Mouse (Mus musculus) skeletal muscle tissue, adult 2 months (tissue): ENCODE results near the gene Ing3.
A peak's percentile ranks its signal among the peaks of the same experiment; 100 is the strongest.

Experiments used
- DNase-seq: peaks from one replicate; pipeline ENCODE4 v3.0.0-alpha.2; 2012; ENCODE audit warnings: low read depth, low spot score

Gene Ing3

DNA sequence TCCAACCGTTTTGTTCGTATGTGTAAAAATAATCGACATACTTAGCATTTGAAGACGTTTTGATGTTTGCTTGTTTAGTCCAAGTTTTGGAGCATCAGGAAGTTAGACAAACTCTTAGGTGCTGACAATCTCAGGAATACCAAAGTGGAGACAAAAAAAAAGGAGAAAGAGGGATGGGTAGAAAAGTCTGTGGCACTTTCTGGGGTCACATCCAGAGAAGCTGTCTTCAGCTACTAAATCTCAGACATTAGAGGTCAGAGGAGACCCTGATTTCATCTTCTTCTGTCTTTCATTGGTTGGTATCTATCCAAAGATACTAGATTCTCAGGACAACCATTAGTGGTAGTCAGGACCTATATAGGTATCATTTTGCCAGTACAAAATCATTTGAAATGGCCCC is 41.8 kb downstream of the Ing3 start:
- no peak for DNase-seq

DNA sequence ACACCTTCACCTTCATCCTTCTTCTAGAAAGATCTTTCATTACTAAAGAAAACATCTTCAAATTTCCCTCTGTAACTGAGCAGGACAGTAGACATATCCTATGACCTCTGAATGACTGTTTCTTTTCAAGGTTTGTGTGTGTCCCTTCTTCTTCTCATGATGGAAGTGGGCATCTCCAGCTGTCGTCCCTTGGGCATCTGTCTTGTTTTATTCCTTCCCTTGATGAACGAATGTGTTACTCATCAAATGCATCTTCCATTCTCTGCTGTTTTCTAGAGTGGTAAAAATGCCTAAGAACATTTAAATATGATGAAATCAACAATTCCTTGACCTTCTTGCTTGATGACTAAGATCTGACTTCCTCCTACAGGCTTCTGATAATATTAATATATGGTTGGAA is 43.7 kb downstream of the Ing3 start:
- DNase-seq = no peak

DNA sequence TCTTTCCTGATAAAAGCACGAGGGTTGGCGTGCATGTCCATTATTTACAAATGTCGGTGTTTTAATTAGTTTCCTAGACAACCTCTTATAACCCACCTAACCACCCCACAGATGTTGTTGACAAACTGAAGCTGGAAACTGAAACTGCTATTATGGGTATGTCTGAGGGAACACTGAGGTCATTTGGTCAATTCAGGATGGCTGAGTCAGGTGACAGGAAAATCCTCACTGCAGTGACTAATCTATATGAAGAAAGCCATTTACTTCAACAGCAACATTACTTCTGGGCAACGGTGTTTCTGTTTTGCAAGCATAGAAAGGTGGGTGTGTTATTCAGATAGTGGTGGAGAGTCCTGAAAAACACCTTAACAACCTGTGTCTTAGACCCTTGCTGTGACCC is 48.8 kb downstream of the Ing3 start:
- DNase-seq = no peak

DNA sequence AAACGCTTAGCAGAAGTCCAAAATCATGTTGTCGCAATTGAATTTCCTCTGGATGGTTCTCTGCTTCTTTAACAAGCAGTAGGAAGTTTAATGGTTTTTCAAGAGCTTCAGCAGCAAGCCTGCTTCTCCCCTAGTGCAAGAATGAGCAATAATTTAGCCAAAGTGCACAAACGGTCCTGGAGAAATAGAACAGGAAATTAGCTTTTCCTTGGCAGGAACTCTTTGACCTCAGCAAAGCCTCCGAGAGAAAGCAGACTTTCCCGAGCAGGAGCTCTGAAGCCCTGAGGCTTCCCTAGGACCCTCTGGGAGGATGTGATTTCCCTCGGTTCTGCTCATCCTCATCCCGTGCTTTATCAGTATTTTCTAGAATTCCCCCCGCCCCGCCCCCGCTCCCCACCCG is 49.7 kb downstream of the Ing3 start:
- DNase-seq = peak; percentile 70

DNA sequence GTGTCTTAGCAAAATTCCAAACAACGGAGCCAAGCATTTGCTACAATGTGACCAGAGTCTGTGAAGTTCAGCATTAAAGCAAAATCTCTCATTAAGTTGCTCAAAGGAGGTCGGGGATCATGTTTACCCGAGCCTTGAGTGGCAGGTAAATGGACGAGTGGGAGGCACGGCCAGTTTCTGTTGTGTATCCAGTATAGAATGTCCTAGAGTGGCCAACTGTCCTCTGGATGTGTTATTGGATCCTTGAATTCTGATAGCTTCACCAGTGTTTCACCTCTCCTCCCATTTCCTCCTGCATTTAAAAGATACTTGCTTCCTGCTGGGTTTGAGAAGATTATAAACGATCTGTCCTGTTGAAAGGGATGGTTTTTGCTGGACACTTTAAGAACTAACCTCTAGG is 50.7 kb downstream of the Ing3 start:
- DNase-seq = peak; percentile 62

DNA sequence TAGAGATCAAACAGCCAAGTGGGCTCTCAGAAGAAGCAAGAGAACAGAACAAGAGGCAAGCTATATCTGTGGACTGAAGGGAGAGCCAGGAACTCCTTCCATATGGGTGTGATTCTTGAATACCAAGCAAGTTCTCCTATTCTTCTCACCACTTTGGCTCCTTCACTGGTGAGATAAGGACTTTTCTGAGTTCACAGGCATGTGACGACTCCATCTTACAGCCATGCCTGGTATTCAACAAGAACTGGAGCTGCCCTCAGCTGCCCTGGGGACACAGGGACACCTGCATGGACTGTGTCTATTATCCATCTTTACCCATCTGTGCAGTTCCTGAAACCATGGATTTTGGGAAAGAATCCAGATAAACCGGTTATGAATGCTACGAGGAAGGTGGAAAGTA is 51.5 kb downstream of the Ing3 start:
- DNase-seq = no peak

DNA sequence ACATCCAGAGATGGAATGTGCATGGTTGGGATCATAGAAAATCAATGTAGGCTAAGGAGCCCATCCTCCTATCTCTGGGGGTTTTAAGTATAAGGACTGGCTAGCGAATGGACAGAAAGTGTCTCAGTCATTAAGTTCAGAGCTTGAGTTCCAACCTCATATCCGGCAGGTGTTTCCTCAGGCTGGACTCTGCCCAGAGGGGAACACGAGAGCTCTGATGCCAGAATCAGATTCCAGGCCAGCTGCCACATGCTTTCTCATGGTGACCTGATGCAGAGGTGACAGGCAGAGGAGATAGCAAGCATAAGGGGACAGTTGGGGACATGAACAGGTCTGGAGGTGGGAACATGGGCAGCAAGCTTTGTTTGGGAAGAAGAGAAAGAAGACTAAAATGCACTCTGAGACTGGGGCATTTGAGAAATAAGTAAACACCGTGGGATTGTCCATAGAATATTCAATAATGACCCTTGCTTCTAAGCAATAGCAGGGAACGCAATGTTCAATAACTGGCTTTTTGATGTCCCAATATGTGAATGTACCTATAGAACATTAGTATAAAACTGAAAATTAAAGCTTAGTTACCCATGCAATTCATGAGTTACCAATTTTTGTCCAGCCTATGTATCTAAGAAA is 52.0 kb downstream of the Ing3 start:
- DNase-seq = peak; percentile 90

DNA sequence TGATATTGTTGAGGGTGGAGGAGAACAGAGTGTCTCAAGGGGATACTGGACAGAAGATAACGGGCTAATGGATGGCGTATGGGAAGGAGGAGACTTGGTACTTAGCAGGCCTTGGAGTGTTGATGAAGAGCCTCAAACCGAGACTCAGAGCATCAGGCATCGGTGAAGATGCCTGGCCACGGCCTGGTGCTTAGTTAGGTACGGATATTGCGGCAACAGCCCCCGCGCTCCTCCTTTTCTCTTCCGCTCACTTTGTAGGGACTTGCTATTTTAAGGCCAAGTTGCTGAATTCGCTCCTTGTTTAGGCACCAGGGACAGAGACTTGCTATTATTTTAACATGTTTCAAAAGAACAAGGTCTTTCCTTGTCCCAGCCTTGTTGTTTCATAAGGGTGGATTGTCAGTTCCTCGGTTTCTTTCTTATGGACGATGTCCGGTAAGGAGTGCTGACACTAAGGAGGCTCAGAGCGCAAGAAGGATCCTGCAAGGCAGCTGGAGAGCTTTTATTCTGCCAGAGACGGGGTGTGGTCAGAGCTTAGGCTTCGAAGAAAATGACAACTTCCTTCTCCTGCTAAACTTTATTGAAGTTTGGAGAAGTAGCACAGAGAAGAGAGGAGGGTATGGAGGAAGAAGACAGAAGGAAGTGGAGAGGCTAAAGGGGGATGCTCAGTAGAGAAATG is 53.3 kb downstream of the Ing3 start:
- peak; percentile 53 for DNase-seq

DNA sequence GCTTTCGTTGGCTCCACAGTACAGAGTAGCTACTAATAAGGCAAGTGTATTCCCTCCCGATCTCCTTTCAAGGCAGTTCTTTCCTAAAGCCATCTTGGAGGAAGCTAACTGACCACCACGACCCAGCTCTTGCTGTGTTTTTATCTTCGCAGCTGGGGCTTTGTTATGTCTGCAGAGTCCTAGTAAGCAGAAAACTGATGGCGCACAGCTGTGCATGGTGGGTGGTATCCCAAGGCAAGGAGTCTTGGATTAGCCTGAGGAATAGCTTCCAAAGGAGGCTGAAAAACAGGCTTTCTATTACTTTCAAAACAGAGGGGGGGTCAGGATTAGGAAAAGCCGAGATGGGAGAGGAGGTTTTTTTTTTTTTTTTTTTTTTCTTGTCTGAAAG is 53.8 kb downstream of the Ing3 start:
- peak; percentile 58 for DNase-seq

DNA sequence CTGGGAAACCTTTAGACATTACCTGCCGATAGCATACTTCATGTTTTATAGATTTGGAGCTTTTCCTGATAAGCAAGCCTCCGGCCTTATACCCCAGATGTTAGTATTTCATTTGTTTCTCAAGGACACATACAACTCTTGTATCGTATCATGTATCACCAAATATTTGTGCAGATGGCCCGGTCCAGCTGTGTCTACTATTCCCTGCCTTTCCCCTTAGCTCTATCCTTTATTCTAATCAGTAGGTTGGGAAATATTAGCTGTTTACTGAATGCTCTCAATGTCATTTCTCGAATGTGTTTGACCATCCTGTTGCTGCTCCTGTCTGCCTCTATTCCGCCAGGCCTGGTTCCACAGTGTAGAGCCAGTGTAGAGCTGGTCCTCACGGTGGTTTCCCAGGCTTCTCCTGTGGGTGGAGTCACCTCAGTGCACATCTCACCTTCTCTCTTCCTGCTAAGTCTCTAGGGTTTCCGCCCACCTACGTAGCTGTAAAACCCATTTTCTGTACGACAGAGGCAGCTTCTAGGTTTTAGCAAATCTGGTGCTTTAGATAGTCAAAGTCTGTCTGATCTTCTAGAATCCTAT is 54.7 kb downstream of the Ing3 start:
- DNase-seq = no peak

DNA sequence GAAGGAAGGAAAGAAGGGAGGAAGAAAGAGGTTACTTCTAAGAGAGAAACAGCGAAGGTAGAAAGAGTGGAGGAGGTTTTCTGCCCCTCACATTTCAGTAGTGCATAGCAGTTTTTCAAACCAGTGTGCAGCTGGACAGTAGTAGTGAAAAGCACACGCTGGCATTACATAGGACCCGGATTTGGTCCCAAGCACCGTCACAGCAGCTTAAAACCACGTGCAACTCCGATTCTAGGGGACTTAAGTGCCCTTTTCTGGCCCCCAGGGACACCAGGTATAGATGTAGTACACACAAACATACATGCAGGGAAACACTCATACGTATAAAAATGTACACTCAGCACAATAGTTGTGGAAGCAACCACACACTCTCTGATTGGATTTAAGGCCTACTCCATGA is 59.0 kb downstream of the Ing3 start:
- DNase-seq = no peak

DNA sequence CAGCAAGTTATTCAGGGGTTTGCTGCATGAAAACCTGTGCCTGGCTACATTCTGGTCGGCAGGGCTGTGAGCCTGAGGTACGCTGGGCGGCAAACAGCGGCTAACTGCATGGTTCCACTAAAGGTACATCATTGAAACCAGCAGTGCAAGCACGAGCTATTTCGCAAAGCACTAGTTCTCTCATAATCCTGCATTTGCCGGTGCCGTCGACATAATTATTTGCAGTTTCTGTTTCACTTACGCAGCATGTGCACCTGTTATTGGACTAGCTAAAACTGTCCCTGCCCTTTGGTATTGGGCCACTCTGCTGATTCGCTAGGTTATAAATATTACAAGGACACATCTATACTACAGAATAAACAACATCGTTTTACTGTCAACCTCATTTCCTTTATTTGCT is 60.9 kb downstream of the Ing3 start:
- DNase-seq = peak; percentile 78

DNA sequence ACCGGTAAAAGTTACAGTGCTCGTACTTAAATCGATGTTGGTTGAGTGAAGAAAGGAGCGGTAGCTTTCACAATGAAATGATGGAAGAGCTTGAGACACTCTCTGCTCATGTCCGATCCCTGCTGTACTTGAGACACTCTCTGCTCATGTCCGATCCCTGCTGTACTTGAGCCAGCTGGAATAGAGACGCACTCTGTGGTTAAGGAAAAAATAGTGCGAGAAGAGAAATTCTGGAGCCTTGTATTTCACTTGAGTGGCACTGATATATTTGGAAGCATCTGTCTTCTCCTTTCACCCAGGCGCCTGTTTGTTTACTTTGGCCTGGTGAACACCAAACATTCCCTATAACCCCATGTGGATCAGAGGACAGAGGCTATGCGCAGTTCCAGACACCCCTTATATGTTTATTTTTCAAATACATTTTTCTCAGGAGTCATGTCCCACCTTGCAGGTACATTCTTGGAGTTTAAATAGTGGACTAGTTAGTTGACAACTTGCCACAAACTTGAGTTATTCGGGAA is 61.5 kb downstream of the Ing3 start:
- DNase-seq = peak; percentile 87

DNA sequence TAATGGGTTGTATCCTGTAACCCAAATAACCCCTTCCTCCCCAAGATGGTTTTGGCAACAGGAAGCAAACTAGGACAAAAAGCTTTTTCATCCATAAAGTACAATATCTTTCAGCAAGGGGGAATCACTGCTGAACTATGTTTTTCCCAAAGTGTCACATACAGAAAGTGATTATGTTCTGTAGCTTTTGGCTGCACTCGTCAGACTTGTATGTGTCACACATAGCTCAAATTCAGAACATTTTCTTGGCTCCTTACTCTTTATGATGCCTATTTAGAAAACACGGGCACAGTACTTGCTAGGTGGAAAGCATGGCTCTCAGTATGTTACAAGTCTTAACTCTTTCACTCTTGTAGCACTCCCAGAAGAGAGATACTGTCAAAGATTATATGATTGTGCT is 62.2 kb downstream of the Ing3 start:
- DNase-seq = no peak

DNA sequence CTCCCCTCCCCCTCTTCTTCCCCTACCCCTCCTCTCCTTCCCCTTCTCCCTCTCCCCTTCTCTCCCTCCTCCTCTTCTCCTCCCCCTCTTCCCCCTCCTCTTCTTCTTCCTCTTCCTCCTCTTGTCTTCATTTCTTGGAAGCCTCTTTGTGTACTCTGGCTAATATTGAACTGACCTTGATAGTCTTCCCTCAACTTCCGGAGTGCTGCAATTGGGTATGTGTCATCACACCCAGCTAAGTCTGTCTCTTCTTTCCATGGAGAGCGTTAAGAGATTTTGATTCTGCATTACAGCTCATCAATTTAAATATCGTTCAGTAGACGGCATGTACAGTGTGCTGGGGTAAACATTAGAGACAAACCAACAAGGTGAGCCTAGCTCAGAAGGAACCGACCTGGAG is 62.7 kb downstream of the Ing3 start:
- no peak for DNase-seq

DNA sequence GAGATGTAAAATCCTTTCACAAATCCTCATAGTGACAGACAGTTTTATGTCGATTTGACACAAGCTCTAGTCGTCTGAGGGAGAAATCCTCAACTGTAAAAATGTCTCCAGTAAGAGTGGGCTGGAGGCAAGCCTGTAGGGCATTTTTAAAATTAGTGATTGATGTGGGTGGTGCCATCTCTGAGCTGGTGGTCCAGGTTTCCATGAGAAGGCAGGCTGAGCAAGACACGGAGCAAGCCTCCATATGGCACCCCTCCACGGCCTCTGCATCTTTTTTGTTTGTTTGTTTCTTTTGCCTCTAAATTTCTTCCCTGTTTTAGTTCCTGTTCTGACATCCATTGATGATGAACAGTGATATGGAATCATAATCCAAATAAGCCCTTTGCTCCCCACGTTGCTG is 63.1 kb downstream of the Ing3 start:
- no peak for DNase-seq

DNA sequence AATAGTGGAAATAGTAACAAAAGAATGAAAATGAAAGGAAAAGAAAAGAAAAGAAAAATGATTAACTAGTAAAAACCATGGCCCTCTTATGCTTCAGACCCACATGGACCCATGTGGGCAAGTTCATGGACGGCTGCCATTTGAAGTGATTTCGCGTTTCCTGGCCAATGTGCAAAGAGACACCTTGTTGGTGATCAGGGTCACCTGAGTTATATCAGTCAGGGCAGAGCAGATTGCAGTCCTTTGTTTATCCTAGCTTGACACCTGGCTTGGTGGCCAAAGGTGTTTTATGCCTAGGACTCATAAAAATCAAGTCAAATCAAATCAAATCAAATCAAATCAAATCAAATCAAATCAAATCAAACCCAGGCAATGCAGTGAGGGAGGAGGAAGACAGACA is 64.0 kb downstream of the Ing3 start:
- DNase-seq = no peak

DNA sequence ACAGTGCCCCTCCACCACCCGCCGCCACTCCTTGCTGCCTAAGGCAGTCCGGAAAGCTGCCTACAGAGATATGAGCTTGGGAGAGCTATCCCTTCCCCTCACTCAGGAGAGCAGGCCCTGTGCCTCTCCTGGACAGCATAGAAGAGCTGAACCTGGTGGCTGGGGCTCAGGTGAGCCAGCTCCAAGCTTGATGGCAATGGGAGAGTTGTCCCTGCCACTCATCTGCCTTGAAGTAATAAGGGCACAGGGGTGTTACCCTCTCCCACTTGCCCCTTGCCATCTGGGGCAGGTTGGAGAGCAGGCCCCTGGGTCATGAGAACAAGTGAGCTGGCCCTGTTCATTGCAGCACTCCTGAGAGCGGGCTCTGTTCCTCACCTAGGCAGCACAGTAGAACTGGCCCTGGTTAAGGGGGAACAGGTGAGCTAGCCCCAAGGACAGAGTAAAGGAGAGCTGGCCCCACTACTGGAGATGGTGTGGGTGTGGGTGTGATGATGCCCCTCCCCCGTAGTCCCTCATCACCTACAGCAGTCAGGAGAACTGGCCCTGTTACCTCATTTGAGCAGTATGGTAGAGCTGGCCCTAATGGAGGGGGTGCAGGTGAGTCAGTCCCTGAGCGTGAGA is 65.0 kb downstream of the Ing3 start:
- no peak for DNase-seq

DNA sequence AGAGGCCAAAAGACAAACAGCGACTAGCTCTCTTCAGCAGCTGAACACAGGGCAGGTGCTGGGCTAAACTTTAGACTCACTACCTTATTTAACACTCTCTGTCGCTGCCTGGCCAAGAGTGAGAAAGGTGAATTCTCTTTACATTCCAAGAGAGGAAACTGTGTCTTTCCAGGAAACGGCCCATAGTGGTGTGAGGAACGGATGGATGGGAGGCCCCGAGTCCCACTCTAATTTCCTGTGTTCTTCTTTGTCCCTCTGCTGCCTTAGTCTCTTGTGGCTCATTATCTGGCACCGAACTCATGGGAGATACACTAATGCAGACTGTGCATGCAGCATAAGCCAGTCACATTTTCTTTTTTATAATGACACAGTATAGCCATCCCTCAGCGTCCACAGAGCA is 68.3 kb downstream of the Ing3 start:
- DNase-seq = no peak

DNA sequence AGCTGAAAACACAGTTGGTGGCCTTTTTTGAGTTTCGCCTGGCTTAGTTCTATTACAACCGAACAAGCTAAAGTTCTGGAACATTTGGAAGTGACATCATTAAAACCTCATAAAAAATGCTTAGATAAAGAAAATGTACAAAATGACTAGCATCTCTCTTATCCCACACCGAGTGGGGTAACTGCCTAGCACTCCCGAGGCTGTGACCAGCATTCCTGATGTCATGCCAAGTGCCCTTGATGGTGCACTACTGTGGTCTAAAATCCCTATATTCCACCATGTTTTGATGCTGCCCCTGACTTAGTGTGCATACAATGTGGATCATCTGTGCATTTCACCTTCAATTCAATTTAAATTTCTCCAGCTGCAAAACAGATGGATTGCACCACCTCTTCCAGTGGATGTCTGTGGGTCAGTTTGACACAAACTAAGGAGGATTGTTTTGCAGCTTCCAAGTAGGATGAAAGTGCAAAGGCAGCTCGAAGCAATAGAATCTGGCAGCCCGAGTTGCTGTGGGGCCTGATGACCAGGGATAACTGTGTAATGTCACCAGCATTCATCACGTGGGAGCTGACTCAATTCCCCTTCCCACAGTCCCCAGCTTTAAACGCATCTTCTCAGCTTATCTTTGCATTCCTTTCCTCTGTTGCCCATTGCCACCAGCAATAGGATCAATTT is 69.5 kb downstream of the Ing3 start:
- DNase-seq = no peak

DNA sequence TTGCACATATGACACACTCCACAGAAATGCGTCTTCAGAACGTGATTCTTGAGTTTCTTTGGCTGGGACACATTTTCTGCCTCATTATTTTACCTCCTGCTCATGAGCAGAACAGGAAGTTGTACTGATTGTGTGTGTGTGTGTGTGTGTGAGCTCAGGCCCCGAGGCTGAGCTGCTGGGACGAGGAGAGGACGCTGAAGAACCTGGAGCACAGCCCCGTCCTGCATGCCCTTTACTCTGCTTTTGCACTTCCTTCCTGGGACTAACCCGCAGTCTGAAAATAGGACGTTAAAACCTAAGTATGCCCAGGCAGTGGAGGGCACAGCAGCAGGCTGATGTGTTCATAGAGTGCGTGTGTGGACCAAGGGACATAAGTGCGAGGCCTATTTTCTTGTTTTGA is 70.3 kb downstream of the Ing3 start:
- peak; percentile 73 for DNase-seq

DNA sequence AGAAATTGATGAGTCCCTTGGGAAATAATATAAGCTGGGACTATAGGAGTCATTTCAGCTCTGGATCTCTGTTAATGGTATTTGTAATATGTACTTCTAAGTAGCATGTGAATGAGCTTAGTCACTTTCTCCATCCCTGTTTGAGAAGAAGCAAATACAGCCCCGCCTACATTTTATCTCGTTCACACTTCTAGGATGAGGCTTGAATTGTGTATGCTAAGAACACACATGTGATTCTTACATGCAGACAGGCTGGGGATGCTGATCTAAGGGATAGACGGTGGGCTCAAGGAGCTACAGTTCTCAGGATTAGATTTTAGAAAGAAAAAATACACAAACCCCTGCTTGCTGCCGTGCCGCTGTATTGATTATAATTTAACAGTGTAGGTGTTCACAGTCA is 71.3 kb downstream of the Ing3 start:
- DNase-seq = no peak
